Mouse (Mus musculus): ENCODE measurements around the gene Fbxo17. TPM values are rescaled to one million over a fixed set of nuclear protein-coding genes. Genes with fewer than 3 reads are reported as not detected.

The Fbxo17 gene
- polyA plus RNA-seq, 1 experiment from 2014 or later: 8.3 TPM

DNA sequence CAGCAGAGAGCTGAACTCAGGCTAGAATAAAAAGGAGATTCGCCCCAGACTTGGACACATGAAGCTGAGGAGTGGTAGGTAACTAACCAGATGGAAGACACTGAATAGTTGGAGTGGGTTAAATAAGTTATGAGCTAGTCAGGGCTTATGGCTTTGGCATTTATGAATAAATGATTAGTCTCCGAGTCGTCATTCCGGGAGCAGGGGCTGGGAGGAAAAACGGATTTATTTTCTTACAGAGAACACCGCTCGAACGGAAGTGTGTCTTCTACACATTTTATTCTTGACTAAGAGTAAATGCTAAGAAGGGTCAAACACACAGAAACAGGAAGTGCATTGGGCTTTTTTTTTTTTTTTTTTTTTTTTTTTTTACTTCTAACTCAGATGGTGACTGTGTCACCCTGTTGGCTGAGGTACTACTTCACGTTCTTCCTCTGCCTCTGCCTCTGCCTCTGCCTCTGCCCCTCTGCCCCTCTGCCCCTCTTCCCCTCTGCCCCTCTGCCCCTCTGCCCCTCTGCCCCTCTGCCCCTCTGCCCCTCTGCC is 13.9 kb upstream of the Fbxo17 start:
- 85% methylated on average over 9 of the region's 9 CpGs for WGBS
- no peak for ATAC-seq (replicated peaks; ENCODE audit: low FRiP score)
- H3K9ac ChIP-seq (ENCODE audit: low read length): no peak overlapping the region

DNA sequence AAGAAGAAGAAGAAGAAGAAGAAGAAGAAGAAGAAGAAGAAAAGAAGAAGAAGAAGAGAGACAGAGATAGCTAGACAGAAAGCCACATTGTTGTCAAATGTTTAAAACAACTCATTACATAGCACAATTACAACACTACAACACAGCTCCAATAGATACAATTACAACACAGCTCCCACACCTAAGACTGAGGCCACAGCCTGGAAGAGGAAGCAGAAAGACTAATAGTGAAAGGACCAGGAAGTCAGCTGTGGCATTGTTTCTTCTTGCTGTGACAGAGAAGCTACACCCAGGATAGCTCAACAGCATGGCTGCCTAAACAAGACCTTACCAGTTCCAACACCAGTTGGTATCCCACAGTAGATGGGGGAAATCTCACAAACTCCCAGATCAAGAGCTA is 7.2 kb upstream of the Fbxo17 start:
- no peak overlapping the region for H3K4me2 ChIP-seq (ENCODE audit: low read depth, low read length, severe bottlenecking)
- no peak overlapping the region for H3K9ac ChIP-seq (ENCODE audit: low read length)
- no peak for ATAC-seq (replicated peaks; ENCODE audit: low FRiP score)
- H3K4me1 ChIP-seq (replicated peaks; ENCODE audit: control insufficient read depth, insufficient read depth, low read length): no peaks in the 10 kb centered on the region
- no peaks in the 10 kb centered on the region for H3K27me3 ChIP-seq (ENCODE audit: control insufficient read depth, insufficient read depth, low read length)
- H3K4me3 ChIP-seq (ENCODE audit: low read depth, low read length): no peak overlapping the region
- DNase-seq (ENCODE audit: low spot score): no peak
- H3K36me3 ChIP-seq (ENCODE audit: control insufficient read depth, insufficient read depth, low read length): no peaks in the 10 kb centered on the region
- H3K27ac ChIP-seq (ENCODE audit: low read depth, low read length): no peak overlapping the region
- no peaks in the 10 kb centered on the region for H3K9me3 ChIP-seq (ENCODE audit: control insufficient read depth, low read length)

More for the DNA sequence above, 13.9 kb upstream of the Fbxo17 start:
- Histone ChIP-seq H3K4me1 (replicated peaks; ENCODE audit: control insufficient read depth, insufficient read depth, low read length) (no peaks in the 10 kb centered on the region), H3K27ac (ENCODE audit: low read depth, low read length) (no peak overlapping the region), H3K4me2 (ENCODE audit: low read depth, low read length, severe bottlenecking) (no peak overlapping the region), H3K9me3 (ENCODE audit: control insufficient read depth, low read length) (no peaks in the 10 kb centered on the region; the same call in 1 of the 2 replicates), H3K4me3 (ENCODE audit: low read depth, low read length) (no peak overlapping the region), H3K36me3 (ENCODE audit: control insufficient read depth, insufficient read depth, low read length) (no peaks in the 10 kb centered on the region), H3K27me3 (ENCODE audit: control insufficient read depth, insufficient read depth, low read length) (no peaks in the 10 kb centered on the region)
- DNase-seq (ENCODE audit: low spot score): no peak

DNA sequence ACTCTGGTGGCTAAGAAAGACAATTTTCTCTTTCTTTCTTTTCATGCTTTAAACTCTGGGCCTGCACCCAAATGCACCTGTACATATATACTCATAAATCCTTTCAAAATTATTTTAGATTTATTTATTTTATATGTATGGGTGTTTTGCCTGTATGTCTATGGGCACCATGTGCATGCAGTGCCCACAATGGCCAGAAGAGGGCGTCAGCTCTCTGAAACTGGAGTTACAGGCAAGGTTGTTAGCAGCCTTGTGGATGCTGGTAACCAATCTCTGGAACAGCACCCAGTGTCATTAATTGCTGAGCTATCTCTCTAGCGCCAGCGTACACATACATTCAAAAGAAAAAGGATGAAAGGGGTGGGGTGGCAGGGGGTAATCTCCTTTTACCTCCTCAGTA is 5.6 kb upstream of the Fbxo17 start:
- no peaks in the 10 kb centered on the region for H3K36me3 ChIP-seq (ENCODE audit: control insufficient read depth, insufficient read depth, low read length)
- ATAC-seq (replicated peaks; ENCODE audit: low FRiP score) (no peak), DNase-seq (ENCODE audit: low spot score) (no peak)
- H3K27me3 ChIP-seq (ENCODE audit: control insufficient read depth, insufficient read depth, low read length): no peaks in the 10 kb centered on the region
- H3K4me3 ChIP-seq (ENCODE audit: low read depth, low read length): no peak overlapping the region
- no peaks in the 10 kb centered on the region for H3K4me1 ChIP-seq (replicated peaks; ENCODE audit: control insufficient read depth, insufficient read depth, low read length)
- no peak overlapping the region for H3K27ac ChIP-seq (ENCODE audit: low read depth, low read length)
- no peaks in the 10 kb centered on the region for H3K9me3 ChIP-seq (ENCODE audit: control insufficient read depth, low read length)
- WGBS: 65% methylated on average over 3 of the region's 3 CpGs
- no peak overlapping the region for H3K9ac ChIP-seq (ENCODE audit: low read length)
- no peak overlapping the region for H3K4me2 ChIP-seq (ENCODE audit: low read depth, low read length, severe bottlenecking)

DNA sequence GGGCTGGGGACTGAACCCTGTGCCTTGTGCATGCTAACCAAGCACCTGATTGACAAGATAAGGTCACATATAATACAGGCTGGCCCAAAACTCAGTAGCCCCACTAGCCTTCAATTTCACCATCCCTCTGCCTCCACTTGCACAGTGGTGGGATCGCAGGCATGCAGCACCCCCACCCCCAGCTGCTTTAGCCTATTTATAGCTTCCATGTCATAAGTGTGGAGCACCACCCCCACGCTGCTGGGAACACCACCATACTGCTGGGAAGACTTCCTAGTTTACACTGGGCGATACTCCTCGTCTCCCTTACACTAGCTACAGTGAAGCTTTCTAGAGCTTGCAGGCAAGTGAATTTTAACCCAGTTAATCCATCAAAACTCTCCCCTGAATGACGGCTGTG is 1.9 kb upstream of the Fbxo17 start:
- Histone ChIP-seq H3K4me3 (ENCODE audit: low read depth, low read length) (no peak overlapping the region), H3K36me3 (ENCODE audit: control insufficient read depth, insufficient read depth, low read length) (no peaks in the 10 kb centered on the region), H3K9ac (ENCODE audit: low read length) (no peak overlapping the region), H3K4me1 (replicated peaks; ENCODE audit: control insufficient read depth, insufficient read depth, low read length) (0 out of 2 replicates have a peak, but pooled peaks cover 2% of the 10 kb centered on the region), H3K4me2 (ENCODE audit: low read depth, low read length, severe bottlenecking) (no peak overlapping the region), H3K27me3 (ENCODE audit: control insufficient read depth, insufficient read depth, low read length) (no peaks in the 10 kb centered on the region), H3K27ac (ENCODE audit: low read depth, low read length) (no peak overlapping the region), H3K9me3 (ENCODE audit: control insufficient read depth, low read length) (no peaks in the 10 kb centered on the region)
- ATAC-seq (replicated peaks; ENCODE audit: low FRiP score): no peak
- DNase-seq (ENCODE audit: low spot score): no peak
- 84% methylated on average over 5 of the region's 5 CpGs for WGBS

DNA sequence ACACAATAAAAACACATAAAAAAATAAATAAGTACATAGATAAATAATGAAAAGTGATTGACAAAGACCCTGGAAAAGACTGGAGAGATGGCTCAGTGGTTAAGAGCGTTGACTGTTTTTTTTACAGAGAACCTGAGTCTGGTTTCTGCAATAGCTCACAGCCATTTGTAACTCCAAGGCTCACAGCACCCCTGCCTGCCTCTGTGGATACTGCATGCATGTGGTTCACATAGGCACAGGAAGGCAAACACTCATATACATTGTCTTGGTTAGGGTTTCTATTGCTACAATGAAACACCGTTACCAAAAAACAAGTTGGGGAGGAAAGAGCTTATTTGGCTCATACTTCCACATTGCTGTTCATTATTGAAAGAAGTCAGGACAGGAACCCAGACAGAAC is 1.0 kb upstream of the Fbxo17 start:
- H3K27ac ChIP-seq (ENCODE audit: low read depth, low read length): no peak overlapping the region
- H3K4me3 ChIP-seq (ENCODE audit: low read depth, low read length): no peak overlapping the region
- DNase-seq (ENCODE audit: low spot score): no peak
- no peaks in the 10 kb centered on the region for H3K9me3 ChIP-seq (ENCODE audit: control insufficient read depth, low read length)
- no peaks in the 10 kb centered on the region for H3K36me3 ChIP-seq (ENCODE audit: control insufficient read depth, insufficient read depth, low read length)
- no peaks in the 10 kb centered on the region for H3K27me3 ChIP-seq (ENCODE audit: control insufficient read depth, insufficient read depth, low read length)
- 97% methylated on average over 2 of the region's 2 CpGs for WGBS
- H3K4me2 ChIP-seq (ENCODE audit: low read depth, low read length, severe bottlenecking): no peak overlapping the region
- 0 out of 2 replicates have a peak, but pooled peaks cover 2% of the 10 kb centered on the region for H3K4me1 ChIP-seq (replicated peaks; ENCODE audit: control insufficient read depth, insufficient read depth, low read length)
- no peak overlapping the region for H3K9ac ChIP-seq (ENCODE audit: low read length)
- no peak for ATAC-seq (replicated peaks; ENCODE audit: low FRiP score)

DNA sequence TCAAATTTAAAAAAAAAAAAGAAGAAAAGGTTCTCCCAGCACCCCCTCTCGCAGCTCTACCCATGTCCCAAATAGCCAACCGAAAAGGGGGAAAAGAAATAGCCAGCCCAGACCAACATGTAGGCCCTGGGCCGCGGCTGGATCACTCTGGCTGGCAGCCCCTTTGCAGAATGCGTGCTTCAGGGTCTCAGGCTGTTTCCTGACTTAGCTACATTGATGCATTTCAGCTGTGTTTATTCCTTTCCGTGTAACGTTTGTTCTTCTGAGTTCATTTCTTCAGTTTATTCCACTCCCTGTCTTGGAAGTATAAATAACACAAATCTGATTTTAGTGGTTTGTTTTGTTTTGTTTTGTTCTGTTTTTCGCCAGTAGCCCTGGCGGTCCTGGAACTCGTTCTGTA is 1.1 kb downstream of the Fbxo17 start:
- H3K36me3 ChIP-seq (ENCODE audit: control insufficient read depth, insufficient read depth, low read length): no peaks in the 10 kb centered on the region
- H3K9ac ChIP-seq (ENCODE audit: low read length): no peak overlapping the region
- 88% methylated on average over 10 of the region's 10 CpGs for WGBS
- no peaks in the 10 kb centered on the region for H3K27me3 ChIP-seq (ENCODE audit: control insufficient read depth, insufficient read depth, low read length)
- H3K4me1 ChIP-seq (replicated peaks; ENCODE audit: control insufficient read depth, insufficient read depth, low read length): 0 out of 2 replicates have a peak, but pooled peaks cover 2% of the 10 kb centered on the region
- no peaks in the 10 kb centered on the region for H3K9me3 ChIP-seq (ENCODE audit: control insufficient read depth, low read length)
- H3K4me3 ChIP-seq (ENCODE audit: low read depth, low read length): no peak overlapping the region
- no peak overlapping the region for H3K4me2 ChIP-seq (ENCODE audit: low read depth, low read length, severe bottlenecking)
- DNase-seq (ENCODE audit: low spot score) (no peak), ATAC-seq (replicated peaks; ENCODE audit: low FRiP score) (no peak)
- H3K27ac ChIP-seq (ENCODE audit: low read depth, low read length): no peak overlapping the region

DNA sequence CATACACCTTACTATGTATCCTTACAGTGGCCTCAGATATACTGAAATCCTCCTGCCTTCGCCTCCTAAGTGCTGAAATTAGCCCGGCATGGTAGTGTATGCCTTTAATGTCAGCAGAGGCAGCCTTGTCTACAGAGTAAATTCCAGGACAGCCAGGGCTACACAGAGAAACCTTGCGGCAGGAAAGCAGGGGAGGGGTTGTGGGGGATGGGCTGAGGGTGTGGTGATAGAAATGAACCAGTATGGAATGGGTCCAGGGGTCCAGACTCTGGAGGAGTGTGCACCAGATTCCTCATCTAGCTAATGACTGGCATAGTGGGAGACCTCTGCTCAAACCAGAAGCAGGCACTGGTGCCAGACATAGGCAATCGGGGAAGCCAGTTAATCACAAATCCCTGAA is 2.6 kb downstream of the Fbxo17 start:
- Histone ChIP-seq H3K9me3 (ENCODE audit: control insufficient read depth, low read length) (no peaks in the 10 kb centered on the region), H3K36me3 (ENCODE audit: control insufficient read depth, insufficient read depth, low read length) (no peaks in the 10 kb centered on the region), H3K9ac (ENCODE audit: low read length) (no peak overlapping the region), H3K4me3 (ENCODE audit: low read depth, low read length) (no peak overlapping the region), H3K4me1 (replicated peaks; ENCODE audit: control insufficient read depth, insufficient read depth, low read length) (0 out of 2 replicates have a peak, but pooled peaks cover 2% of the 10 kb centered on the region), H3K27me3 (ENCODE audit: control insufficient read depth, insufficient read depth, low read length) (no peaks in the 10 kb centered on the region), H3K4me2 (ENCODE audit: low read depth, low read length, severe bottlenecking) (no peak overlapping the region), H3K27ac (ENCODE audit: low read depth, low read length) (no peak overlapping the region)
- WGBS: 66% methylated on average over 4 of the region's 4 CpGs
- DNase-seq (ENCODE audit: low spot score) (no peak), ATAC-seq (replicated peaks; ENCODE audit: low FRiP score) (no peak)

DNA sequence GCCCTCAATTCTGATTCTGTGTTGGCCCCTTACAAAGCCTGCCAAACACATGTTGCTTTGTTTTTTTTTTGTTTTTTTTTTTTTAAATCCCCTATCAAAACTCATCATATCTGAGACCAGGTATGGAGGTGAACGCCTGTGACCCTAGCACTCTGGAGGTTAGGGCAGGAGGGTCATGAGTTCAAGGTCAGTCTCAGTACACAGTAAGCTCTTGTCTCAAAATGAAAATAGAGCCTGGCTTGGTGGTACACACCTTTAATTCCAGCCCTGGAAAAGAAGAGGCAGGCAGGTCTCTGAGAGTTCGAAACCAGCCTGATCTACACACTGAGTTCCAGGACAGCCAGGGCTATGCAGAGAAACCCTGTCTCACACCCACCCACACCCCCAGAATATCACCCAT is 3.0 kb downstream of the Fbxo17 start:
- ATAC-seq (replicated peaks; ENCODE audit: low FRiP score) (no peak), DNase-seq (ENCODE audit: low spot score) (no peak)
- no peaks in the 10 kb centered on the region; the same call in 1 of the 2 replicates for H3K9me3 ChIP-seq (ENCODE audit: control insufficient read depth, low read length)
- H3K4me3 ChIP-seq (ENCODE audit: low read depth, low read length): no peak overlapping the region
- H3K4me2 ChIP-seq (ENCODE audit: low read depth, low read length, severe bottlenecking): no peak overlapping the region
- H3K9ac ChIP-seq (ENCODE audit: low read length): no peak overlapping the region
- no peak overlapping the region for H3K27ac ChIP-seq (ENCODE audit: low read depth, low read length)
- H3K27me3 ChIP-seq (ENCODE audit: control insufficient read depth, insufficient read depth, low read length): no peaks in the 10 kb centered on the region
- H3K4me1 ChIP-seq (replicated peaks; ENCODE audit: control insufficient read depth, insufficient read depth, low read length): 0 out of 2 replicates have a peak, but pooled peaks cover 2% of the 10 kb centered on the region
- 91% methylated on average over 2 of the region's 2 CpGs for WGBS
- H3K36me3 ChIP-seq (ENCODE audit: control insufficient read depth, insufficient read depth, low read length): no peaks in the 10 kb centered on the region

DNA sequence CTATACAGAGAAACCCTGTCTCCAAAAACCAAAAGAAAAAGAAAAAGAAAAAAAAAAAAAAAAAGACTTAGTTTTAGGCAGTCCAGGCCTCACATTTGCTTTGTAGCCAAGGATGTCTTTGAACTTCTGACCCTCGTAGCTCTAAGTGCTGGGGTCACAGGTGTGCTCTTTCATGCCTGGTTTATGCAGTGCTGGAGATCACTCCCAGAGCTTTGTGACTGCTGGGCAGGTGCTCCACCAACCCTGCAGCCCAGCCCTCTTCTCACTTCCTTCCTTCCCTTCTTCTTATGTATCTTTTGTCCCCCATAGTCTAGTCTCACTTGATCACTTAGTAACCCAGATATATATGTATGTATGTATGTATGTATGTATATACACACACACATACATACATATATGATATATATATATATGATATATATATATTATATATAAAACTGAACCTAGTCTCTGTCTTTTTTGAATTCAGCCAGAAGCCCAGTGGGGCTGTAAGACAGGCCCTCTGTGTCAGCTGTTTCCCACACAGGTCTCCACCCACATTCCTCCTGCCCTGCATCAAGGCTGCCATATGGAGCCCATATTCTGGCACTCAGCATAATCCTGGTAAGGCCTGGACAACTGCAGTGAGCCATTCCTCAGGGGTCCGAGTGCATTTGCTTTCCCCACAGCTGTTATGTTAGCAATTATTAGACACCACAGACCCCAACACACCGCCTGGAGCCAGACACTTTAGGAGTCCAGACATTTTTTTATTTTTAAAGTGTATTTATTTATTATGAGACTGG is 4.3 kb downstream of the Fbxo17 start:
- H3K4me2 ChIP-seq (ENCODE audit: low read depth, low read length, severe bottlenecking): no peak overlapping the region
- WGBS: 69% methylated on average over 3 of the region's 3 CpGs
- H3K4me3 ChIP-seq (ENCODE audit: low read depth, low read length): no peak overlapping the region
- H3K27ac ChIP-seq (ENCODE audit: low read depth, low read length): no peak overlapping the region
- no peaks in the 10 kb centered on the region for H3K27me3 ChIP-seq (ENCODE audit: control insufficient read depth, insufficient read depth, low read length)
- H3K9ac ChIP-seq (ENCODE audit: low read length): no peak overlapping the region
- no peaks in the 10 kb centered on the region; the same call in 1 of the 2 replicates for H3K9me3 ChIP-seq (ENCODE audit: control insufficient read depth, low read length)
- 0 out of 2 replicates have a peak, but pooled peaks cover 2% of the 10 kb centered on the region for H3K4me1 ChIP-seq (replicated peaks; ENCODE audit: control insufficient read depth, insufficient read depth, low read length)
- H3K36me3 ChIP-seq (ENCODE audit: control insufficient read depth, insufficient read depth, low read length): no peaks in the 10 kb centered on the region
- no peak for ATAC-seq (replicated peaks; ENCODE audit: low FRiP score)
- DNase-seq (ENCODE audit: low spot score): no peak
